Comparison of ENCODE assay signal across 8 mouse cellular contexts in the genomic region with DNA sequence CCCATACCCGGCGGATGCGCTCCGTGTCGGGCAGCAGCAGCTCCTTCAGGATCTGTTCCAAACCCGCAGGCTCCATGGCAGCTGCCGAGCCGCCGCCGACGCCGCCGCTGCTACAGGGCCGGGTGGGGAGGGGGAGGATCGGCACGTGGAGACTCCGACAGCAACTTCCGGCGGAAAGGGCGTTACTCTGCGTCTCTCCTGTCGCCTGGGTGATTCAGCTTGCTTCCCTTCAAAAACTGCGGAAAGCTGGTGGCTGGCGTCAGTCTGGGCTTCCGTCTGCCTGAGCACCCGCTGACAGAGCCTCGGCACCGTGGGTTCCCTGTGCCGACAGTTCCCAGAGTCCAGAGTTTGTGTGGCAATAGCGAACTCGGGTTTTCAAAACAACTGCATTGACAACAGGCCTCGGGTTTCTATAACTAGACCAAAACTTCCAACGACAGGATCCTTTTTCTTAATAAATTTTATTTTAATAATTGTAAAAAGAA. TPM values are rescaled to one million over a fixed set of nuclear protein-coding genes. Genes with fewer than 3 reads are reported as not detected.
A peak's percentile ranks its signal among the peaks of the same experiment; 100 is the strongest.
DNase-seq lines count a peak whose midpoint lies in the region; ATAC-seq lines count a peak whose summit lies in the region.

A gene (minus strand): TSS at position 435 of the 485 bp plus-strand sequence.

- H3K4me1 ChIP-seq in megakaryocyte, embryonic 14.5 days = peaks cover 42% of the 10 kb centered on the region

- H3K27me3 ChIP-seq in megakaryocyte, embryonic 14.5 days (replicated peaks) = no peaks in the 10 kb centered on the region

- H3K36me3 ChIP-seq in megakaryocyte, embryonic 14.5 days (replicated peaks; ENCODE audit: low read length) = peaks cover 84% of the 10 kb centered on the region

- DNase-seq in ZHBTc4 (ENCODE audit: low read depth, low spot score) = peak; percentile 95
- peak; percentile 65 to 69 for DNase-seq in gastrocnemius, adult 8-10 months (ENCODE audit: low spot score in 2 of 2)
- peak; percentile 57 for DNase-seq in hindlimb bud, embryonic 11.5 days (ENCODE audit: extremely low spot score, low read depth, low spot score)
- peak; percentile 72 to 86 for DNase-seq in left cerebral cortex, adult 8-10 months (ENCODE audit: low spot score in 2 of 2)
- peak; percentile 94 to 95 for DNase-seq in right cerebral cortex, postnatal 10 days (ENCODE audit: low spot score in 2 of 2)
- DNase-seq in urinary bladder, postnatal 36 days (ENCODE audit: low spot score in 2 of 2) = peak; percentile 79 to 89

- no peaks in the 10 kb centered on the region for H3K9me3 ChIP-seq in megakaryocyte, embryonic 14.5 days

- H3K4me3 ChIP-seq in megakaryocyte, embryonic 14.5 days (replicated peaks) = peak within 1 kb of the TSS; percentile 98

- peak; percentile 96 for ATAC-seq in common myeloid progenitor, adult 5-6 weeks (replicated peaks; ENCODE audit: low read depth, poor library complexity, severe bottlenecking)

RNA-seq across cellular contexts. Expression of the gene that starts here (rescaled TPM):
- total RNA-seq in common myeloid progenitor, adult 5-6 weeks (2017) = 23.0 and 64.0 TPM in 2 replicates
- total RNA-seq in gastrocnemius, adult 8-10 months (2022) = 10 to 100 TPM; 80.2 to 99.8 (median 88.9) TPM
- 100 to 1,000 TPM; 122 to 146 (median 132) TPM for total RNA-seq in left cerebral cortex, adult 8-10 months (2022)
- polyA plus RNA-seq in megakaryocyte, embryonic 14.5 days (2012; ENCODE audit: insufficient read depth, low replicate concordance) = 12.4 and 38.3 TPM in 2 replicates

Comparison
In these comparisons a context has a peak if more than half of its experiments do, and no peak if none do; other contexts are left out.
1. Peak in every context shown above with its lines: DNase-seq, ATAC-seq and H3K4me3 ChIP-seq.